Mouse (Mus musculus) liver, embryonic 14.5 days (tissue): ENCODE results near the gene Itga8.

ENCODE experiments used
- CTCF ChIP-seq: IDR thresholded peaks from 2 replicates; pipeline ENCODE4 v1.5.1; 2016; ENCODE audit warnings: antibody characterized with exemption, low read depth, control low read depth
- EP300 ChIP-seq: IDR thresholded peaks from 2 replicates; pipeline ENCODE4 v1.6.1; 2016; ENCODE audit warnings: antibody characterized with exemption, low read depth

- TF ChIP-seq CTCF (no peak), EP300 (no peak)
Observed at GRCm38 (mm10) chr2:12126580-12126979, 175.1 kb downstream of the Itga8 start.
